Mouse (Mus musculus): ENCODE measurements around the gene Zmym5.
A peak's percentile ranks its signal among the peaks of the same experiment; 100 is the strongest.
"Not testable (repeated sequence)": the region's sequence is repeated elsewhere in the genome, so short reads cannot be mapped to it uniquely, and the experiment has no call there.

Gene Zmym5

DNA sequence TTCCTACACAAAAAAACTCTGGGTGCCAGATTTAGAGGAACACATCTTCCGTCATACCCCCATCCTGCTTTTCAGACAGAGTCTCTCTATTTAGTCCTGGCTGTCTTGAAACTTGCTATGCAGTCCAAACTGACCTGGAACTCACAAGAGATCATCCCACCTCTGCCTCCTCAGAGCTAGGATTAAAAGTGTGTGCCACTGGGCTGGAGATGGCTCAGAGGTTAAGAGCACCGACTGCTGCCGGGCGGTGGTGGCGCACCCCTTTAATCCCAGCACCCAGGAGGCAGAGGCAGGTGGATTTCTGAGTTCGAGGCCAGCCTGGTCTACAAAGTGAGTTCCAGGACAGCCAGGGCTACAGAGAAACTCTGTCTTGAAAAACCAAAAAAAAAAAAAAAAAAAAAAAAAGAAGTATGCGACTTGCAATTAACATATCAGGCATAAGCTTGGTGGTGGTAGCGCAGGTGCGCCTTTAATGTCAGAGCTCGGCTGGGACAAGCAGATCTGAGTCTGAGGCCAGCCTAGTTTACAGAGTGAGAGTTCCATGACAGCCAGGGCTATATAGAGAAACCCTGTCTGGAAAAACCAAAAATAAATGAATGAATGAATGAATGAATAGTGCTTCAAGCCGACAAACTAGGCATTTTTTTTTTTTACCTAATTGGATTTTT lies 34.8 kb downstream of the Zmym5 start:
- DNase-seq, result peak; percentile 64

DNA sequence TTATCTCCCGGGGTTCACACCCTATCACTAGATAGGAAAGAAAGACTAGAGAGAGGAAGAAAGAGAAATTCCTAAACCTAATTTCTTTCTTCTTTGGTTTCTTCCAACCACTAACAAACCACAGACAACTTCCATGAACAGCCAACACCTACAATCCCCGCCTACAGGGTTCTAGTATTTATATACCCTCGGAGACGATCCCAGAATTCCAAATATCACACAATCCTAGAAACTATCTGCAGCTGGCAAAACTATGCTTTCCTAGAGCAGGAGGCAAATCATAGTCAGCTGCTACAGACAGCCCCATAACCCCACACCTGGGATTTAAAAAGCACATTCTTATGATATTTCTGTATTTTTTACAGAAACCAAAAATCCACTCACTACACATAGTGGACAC lies 36.1 kb downstream of the Zmym5 start:
- DNase-seq, result no peak

DNA sequence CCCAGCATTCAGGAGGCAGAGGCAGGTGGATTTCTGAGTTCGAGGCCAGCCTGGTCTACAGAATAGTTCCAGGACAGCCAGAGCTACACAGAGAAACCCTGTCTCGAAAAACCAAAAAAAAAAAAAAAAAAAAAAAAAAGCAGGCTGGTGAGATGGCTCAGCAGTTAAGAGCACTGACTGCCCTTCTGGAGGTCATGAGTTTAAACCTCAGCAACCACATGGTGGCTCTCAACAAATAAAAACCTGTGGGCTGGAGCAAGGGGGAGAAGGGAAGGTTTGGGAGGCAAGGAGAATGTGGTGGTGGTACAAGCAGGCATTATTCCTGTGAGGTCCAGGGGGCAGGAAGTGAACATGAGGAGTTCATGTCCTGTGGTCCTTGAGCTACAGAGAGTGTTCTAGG lies 45.1 kb downstream of the Zmym5 start:
- not testable (repeated sequence) for DNase-seq

DNA sequence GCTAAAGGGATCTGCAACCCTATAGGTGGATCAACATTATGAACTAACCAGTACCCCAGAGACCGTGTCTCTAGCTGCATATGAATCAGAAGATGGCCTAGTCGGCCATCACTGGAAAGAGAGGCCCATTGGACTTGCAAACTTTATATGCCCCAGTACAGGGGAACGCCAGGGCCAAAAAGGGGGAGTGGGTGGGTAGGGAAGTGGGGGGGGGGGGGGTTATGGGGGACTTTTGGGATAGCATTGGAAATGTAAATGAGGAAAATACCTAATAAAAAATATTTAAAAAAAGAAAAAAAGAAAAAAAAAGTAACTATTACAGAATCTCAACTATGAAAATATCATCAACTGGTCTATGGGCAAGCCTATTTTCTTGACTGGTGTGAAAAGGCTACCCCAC lies 46.4 kb downstream of the Zmym5 start:
- not testable (repeated sequence) for DNase-seq

DNA sequence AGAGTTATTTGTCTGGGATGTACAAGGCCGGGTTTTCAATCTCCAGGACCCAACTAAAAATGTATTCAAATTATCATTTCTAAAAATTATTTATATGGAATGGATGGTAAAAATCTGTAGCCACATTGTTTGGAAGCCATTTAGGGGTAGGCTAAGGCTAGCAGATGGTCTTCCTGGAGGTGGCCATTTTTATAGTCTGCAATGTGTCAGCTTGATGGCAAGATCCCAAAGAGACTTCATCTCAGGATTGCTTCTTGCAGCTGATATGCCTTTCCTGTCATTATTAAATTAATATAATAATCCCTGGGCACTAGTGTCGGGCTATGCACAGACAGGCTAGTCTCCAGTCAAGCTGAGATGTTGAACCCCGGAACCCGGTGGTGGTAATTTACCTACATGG lies 60.2 kb downstream of the Zmym5 start:
- DNase-seq, result no peak
